Mouse (Mus musculus) C2C12 (cell line): Measurements from ENCODE around the gene Bscl2.

Source experiments
- CEBPB ChIP-seq: IDR thresholded peaks from one replicate; pipeline ENCODE4 v1.6.1; 2011; ENCODE audit warnings: low read depth, mild to moderate bottlenecking, control low read depth, moderate library complexity
- CTCF ChIP-seq: IDR thresholded peaks from one replicate; pipeline ENCODE4 v1.5.1; 2011; ENCODE audit not compliant: control insufficient read depth, insufficient read depth, insufficient read length
- FOSL1 ChIP-seq: IDR thresholded peaks from one replicate; pipeline ENCODE4 v1.8.0; 2011; ENCODE audit warnings: mild to moderate bottlenecking, low read length; ENCODE audit not compliant: poor library complexity, insufficient read depth, severe bottlenecking
- MAX ChIP-seq: IDR thresholded peaks from one replicate; pipeline ENCODE4 v1.6.1; 2011; ENCODE audit warnings: mild to moderate bottlenecking, control low read depth
- USF1 ChIP-seq: IDR thresholded peaks from one replicate; pipeline ENCODE4 v1.6.1; 2011; ENCODE audit warnings: low read depth, mild to moderate bottlenecking, control low read depth, moderate library complexity

DNA sequence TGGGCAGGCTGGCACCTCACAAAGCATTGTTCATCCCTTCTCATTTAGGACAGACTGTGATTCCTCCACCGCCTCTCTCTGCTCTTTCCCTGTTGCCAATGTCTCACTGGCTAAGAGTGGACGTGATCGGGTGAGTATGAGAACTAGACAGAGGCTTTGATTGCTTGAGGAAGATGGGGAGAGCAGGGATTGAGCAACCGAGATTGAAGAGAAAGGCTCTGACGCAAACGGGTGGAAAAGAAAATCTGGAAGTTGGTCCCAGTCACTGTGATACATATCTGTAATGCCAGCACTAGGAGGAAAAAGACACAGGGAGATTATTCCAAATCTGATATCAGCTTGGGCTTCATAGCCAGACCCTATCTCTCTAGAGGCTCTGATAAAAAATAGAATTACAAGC is 5.7 kb downstream of the Bscl2 start:
- TF ChIP-seq CTCF (no peak), MAX (no peak), USF1 (no peak), FOSL1 (no peak), CEBPB (no peak)
